Mouse (Mus musculus) kidney, postnatal 4 days (tissue): ENCODE measurements at regions not wholly inside any gene's neighbourhood (a gene's known extent, or its start where the extent isn't known, plus 50 kb on each side); places are given as distances from the start of the nearest gene placed in this dataset.
A peak's percentile ranks its signal among the peaks of the same experiment; 100 is the strongest.

Source experiments
- DNase-seq, 2 experiments: peaks; one replicate each; pipeline ENCODE4 v3.0.0; 2021; ENCODE audit warnings: mixed read lengths in 2 of 2

DNA sequence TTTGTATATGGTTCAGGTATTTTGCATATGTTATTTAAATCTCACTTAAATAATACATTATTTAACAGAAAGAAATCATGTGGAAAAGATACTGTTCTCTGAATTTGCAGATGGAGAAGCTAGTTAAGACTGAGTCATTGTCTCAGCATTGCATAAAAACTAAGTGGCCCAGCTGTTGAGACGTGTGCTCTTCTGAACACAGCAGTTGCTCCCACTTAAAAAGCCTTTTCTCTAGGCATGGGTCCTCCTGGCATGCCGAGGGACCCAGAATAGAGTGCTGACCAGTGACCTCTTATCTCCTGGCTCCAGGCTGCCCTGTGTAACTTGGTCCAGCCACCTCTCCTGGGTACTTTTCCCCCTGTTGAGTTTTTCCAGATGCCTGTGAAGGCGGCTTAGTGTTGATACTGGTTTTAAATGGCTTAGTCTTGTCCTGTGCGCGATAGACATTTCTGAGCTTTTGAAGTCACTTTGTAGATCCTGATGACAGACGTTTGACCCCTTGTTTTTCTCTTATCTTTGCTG is 312.2 kb downstream of the Plpp3 start:
- no peak for DNase-seq

DNA sequence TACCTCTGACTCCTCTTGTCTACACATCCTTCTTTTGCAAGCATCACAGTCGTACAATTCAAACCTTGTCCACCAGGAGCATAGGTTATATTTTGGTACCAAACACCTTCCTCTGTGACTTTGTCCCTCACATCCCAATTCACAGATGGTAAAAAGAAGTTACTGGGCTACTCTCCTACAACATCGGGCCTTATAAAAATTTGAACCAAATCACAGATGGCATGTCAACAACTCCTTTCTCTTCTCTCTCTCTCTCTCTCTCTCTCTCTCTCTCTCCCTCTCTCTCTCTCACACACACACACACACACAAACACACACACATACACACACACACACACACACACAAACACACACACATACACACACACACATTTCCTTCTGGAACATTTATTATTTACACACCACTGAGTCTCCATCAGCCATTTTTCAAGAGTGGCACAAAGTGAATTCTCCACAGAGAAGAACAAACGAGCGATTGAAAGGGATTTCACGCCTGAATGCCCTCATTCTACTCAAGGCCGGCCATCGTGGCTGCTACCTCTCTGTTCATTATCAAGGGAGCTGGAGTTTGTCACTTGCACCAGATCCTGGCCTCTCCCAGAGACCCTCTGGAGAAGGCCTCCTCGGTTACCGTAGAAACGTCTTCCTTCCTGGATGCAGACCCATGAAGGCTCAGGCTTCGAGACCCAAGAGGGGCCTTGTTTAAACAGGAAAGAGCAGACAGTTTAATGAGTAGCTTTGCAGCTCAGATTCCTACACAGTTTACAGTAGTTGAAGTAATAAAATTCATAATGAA is 314.7 kb upstream of the Gm12728 start:
- DNase-seq: peak; percentile 52 to 61

DNA sequence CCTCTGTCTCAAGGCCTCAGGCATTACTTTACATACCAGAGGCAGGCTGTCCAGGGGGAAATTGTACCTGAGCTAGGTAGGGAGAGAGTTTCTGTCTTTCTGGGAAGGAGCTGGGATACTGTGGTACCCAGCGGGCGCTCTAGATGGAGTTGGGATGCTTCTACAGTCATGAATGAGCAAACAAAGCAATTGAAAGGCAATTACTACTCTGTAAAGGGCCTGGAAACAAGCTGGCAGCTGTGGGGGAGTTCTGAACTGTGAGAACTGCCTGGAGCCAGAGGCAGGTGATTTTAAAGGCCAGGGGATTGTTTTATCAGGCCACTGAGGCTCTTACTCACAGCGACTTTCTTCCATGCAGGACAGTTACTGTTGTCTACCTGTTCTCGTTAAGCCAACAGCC is 313.3 kb upstream of the Gm12728 start:
- peak in 1 of 2 experiments; percentile 17 for DNase-seq

DNA sequence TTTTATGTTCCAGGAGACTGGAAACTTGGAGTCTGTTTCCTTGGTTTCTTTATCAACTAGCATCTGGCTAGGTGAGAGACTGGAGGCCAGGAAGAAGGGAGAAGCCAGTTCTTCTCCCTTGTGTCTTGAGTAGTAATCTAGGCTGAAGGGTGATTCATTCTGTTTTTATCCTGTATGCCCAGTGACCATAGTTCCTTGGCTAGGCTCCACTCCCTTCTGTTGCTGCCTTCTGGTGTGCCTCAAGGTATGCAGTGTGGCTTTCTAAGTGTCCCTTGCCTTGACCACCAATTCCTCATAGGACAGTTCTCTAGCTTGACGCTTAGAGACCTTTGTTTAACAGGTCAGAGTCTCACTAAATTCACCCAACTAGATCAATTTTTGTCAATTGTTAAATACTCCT is 303.3 kb upstream of the Gm12728 start:
- no peak for DNase-seq

GRCm38 (mm10) chr4:105496176-105496575 is 293.5 kb upstream of the Gm12728 start:
- no peak for DNase-seq

- DNase-seq: peak in 1 of 2 experiments; percentile 5
Observed at GRCm38 (mm10) chr4:105506190-105506589, 283.5 kb upstream of the Gm12728 start.

DNA sequence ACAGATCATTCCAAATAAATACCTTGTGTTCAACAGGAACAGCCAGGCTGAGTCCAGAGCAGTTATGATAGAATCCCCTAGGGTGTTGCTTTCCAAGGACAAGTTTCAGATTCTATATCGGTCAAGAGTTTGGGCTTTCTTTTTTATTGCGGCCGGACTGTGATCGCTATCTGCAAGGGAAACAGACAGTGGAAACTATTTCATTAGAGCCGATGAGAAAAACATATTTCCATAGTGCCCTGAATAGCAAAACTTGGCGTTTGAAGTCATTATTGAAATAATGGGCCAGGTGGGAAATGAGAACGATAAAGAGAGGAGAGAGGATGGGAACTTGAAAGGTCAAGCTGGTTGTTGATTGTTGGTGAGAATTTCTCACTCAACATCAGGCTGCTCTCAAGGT is 282.4 kb upstream of the Gm12728 start:
- no peak for DNase-seq

GRCm38 (mm10) chr4:105509091-105509490 is 280.6 kb upstream of the Gm12728 start:
- no peak for DNase-seq

DNA sequence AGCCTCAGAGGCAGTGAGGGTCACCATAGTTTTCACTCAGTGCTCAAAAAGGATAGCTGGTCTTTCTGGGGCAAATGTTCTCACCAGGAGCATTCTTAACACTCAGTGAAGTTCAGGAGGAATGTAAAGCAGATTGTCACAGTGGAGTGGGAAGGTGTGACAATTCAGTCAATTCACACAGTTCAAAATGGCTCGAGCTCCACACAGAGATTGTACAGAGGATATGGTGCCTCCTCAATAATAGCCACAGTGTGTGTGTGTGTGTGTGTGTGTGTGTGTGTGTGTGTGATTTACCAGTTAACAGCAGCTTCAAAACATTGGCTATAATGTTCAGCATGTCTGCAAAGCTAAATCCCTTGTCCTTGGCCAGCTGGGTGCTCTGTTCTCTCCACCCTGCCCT is 279.3 kb upstream of the Gm12728 start:
- no peak for DNase-seq

DNA sequence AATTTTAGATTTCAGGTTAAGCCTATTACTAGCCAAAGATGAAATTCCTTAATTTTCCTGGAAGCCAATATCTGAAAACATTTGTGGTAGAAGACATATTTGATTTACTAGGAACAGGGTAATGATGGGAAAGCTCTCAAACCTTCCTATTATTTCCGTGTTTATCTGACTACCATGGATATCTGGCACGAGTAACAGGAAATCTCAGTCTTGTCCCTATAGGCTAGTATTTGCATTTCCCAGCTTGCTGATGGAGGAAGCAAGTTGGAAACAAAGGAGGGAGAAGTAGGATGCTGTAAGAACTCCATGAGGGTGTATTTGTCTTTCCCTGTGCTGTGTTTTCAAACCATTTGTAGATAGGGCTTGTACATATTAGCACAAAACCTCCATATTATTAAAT is 264.5 kb upstream of the Gm12728 start:
- no peak for DNase-seq

DNA sequence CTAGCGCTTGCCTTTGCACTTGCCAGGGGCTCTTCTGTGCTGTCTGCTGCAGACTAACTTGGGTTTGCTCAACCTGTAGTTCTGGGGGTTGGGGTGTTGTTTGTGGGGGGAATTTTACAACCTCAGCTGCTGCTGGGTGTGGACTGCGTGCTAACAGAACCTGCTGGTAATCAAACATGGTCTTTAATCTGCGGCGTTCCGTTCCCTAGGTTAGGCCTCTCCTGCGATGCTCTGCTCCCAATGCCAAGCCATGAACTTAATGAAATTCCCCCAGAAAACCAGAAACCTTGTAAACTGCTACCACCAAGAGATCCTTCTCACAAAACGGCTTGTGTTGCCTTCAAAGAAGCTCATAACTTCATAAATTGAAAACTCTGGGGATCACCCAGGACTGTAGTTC is 262.9 kb upstream of the Gm12728 start:
- no peak for DNase-seq

- DNase-seq: no peak
Observed at GRCm38 (mm10) chr4:105527316-105527715, 262.4 kb upstream of the Gm12728 start.

DNA sequence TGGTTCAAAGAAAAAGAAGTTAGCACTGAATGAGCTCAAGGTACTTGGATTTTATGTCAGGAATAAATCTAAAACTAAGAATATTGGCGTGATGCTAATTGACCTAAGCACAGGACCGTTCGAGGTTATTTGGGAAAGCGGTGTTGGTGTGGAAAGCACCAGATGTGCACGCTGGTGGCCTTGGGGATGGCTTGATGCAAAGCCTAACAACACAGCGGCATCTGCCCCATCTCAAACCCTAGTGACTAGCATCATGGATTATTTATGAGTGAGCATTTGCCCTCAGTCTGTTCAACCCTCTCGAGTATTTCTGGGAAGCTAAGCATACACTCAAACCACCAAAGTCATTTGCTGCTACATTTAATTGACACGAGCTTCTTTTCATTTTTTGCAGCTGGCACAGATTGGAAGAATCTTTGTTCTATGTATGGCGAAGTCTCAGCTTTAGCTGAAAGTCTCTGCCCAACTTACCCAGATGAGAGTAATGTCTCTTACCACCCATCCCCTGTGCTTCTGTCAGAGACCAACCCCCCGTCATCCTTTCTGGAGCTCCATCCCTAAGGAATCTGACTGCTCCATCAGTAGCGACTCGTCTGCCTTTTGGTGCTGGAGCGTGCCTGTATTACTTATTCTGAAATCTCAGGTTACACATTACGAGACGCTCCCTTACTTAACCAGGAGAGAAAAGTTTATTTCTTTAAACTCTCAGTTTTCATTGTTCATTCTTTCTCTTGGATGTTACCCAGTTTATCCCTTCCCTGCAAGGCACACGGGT is 257.8 kb upstream of the Gm12728 start:
- DNase-seq: no peak

DNA sequence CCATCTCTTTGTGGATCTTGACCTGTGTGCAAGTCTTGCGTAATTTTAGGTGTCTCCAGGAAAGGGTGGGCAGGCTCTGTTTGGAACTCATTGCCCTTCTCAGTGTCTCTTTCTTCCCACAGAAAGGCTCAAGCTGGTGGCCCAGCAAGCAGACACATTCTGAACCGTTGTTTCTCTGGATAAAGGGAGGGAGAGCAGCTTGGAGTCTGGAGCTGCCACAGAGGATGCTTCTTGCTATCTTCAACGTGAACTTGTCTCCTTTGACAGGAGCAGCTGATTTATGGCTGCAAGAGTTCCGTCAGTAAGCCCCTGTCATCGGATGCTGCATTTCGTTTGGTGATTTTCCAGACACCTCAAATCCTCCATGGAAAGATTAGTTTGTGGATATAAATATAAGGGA is 254.2 kb upstream of the Gm12728 start:
- DNase-seq: peak in 1 of 2 experiments; percentile 9

- DNase-seq: no peak
Observed at GRCm38 (mm10) chr4:105545486-105545885, 244.2 kb upstream of the Gm12728 start.

DNA sequence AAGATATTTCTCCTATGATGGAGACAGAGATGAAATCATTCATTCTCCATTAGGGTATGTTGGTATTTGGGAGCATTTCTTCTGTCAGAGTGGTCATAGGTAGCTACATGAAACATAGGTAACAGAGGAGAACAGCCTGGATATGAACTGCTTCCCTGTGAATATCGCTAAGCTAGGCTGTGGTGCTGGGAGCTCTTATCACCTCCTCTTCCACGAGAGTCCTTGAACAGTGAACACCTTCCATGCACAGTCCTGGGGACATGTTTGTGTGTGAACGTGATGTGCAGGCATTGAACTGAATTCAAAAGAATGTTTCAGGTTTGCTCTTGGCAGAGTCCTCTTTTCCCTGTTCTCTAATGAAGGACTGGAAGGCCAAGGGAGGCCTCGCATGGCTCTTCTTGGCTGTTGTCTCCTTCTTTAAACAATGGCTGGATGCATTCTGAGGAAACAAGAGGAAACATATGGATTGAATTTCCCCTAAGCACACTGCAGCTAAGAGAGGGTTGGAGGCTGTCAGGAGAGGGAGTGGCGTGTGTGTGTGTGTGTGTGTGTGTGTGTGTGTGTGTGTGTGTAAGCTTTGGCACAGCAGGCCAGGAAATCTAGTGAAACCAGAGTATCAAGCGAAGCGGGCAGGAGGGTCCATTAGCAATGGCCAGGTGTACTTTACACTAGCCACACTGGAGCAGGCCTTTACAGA is 239.8 kb upstream of the Gm12728 start:
- peak; percentile 17 to 36 for DNase-seq

GRCm38 (mm10) chr4:105551966-105552685 is 237.5 kb upstream of the Gm12728 start:
- DNase-seq: peak; percentile 10 to 23

DNA sequence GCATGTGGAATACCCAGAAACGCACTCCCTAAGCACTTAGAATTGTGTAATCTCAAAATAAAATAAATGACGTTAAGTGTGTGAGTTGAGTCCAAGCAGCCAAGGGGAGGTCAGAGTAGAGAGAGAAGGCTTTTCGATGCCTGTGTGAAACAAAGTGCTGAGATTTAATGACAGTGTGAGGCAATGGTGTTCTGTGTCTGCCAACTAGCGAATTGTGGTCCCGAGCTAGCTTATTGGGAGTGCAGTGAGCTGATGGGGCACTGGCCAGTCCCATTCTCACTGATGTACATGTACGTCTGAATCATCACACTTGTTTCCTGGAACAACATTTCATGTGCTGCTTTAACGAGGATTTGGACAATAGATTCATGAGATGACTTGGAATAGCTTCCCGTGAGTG is 234.7 kb upstream of the Gm12728 start:
- DNase-seq: no peak

- no peak for DNase-seq
Observed at GRCm38 (mm10) chr4:105555941-105556340, 233.7 kb upstream of the Gm12728 start.

DNA sequence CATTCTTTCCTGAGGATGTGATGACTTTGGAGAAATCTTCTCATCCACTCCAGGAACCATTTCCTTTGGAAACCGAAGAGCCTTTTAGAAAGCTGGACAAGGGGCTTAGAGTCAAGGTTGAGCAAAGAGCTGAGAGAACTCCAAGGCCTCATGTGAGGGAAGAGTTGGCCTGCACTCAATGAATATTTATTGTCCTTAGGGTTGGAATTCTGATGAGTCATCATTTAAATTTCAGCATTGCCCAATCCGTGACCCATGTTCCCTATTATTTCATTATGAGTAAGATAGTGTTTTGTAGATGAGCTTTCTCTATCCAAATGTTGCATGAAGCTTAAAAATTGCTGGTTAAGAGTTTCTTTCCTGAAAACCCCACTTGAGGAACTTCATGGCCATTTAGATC is 232.3 kb upstream of the Gm12728 start:
- no peak for DNase-seq

DNA sequence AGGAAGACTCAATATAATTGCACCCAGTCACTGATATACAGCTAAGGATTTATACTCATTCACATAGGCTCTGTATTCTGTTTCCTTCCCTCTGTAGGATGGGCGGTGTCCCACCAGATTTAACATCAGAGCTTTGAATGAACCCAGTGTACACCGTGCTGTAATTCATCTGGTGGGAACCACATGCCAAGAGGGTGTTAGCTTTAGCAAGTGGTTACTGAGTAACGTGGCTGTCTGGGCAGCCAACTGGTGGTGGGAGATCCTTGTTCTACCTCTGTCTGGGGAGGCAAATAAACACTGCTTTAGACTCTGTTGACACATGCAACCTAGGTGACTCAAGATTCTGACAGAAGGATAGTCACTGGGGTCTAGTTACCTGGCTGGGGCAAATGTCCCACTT is 229.6 kb upstream of the Gm12728 start:
- peak in 1 of 2 experiments; percentile 30 for DNase-seq

DNA sequence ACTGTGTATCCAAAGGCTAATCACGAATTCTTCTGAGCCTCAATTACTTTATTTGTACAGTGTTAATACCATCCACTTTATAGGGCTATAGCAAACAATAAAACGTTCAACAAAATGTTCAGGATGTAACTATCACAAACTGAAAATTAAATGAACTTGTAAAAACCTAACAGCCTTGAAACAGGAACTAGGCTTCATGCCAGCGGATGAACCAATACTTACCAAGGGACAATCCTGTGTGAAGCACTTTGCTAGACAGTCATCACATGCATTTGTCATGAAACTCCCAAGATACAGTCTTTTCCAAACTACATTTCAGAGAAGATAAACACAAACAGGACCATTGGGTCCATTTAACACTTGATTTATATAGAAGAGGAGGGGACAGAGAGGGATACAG is 228.9 kb upstream of the Gm12728 start:
- DNase-seq: no peak

- no peak for DNase-seq
Observed at GRCm38 (mm10) chr4:105561611-105562010, 228.1 kb upstream of the Gm12728 start.
